ENCODE assay signal across 14 mouse cellular contexts in genomic region chr10:3877852-3878535, GRCm38 (mm10).
"Had no signal": no experiment of that assay in that cellular context is flagged by ENCODE, and none has a peak within 500 bp of the region (broad histone marks: within the 10 kb centered on the region; RNA-seq: fewer than 3 reads in every experiment).

No protein-coding gene starts in this region.

- DNase-seq: kidney, postnatal 10 days; kidney, postnatal 4 days; lung, embryonic 14.5 days; lung, postnatal 14 days; spleen, adult 18-20 months; thymus, adult 2 months; thymus, postnatal 25 days had no signal

- H3K4me3 ChIP-seq: left cerebral cortex, adult 2 months; limb, embryonic 10.5 days; liver, embryonic 15.5 days; megakaryocyte, embryonic 14.5 days; midbrain, embryonic 15.5 days; neural tube, embryonic 12.5 days had no signal

- H3K27ac ChIP-seq: left cerebral cortex, adult 2 months; limb, embryonic 10.5 days; liver, embryonic 15.5 days; macrophage; midbrain, embryonic 15.5 days; neural tube, embryonic 12.5 days had no signal
